Mouse (Mus musculus) heart, adult 2 months (tissue): ENCODE data around the gene Lrrc8d. TPM values are rescaled to one million over a fixed set of nuclear protein-coding genes. Genes with fewer than 3 reads are reported as not detected.

Experiments
- DNase-seq, 2 experiments: peaks; one replicate each; pipeline ENCODE4 v3.0.0; 2021
- H3K27ac ChIP-seq: fragments of 200-600 bp; 2 replicates; pipeline ENCODE4 v1.8.1; 2022
- H3K27me3 ChIP-seq: fragments of 200-500 bp; 2 replicates; pipeline ENCODE4 v1.6.1; 2012; ENCODE audit warnings: mild to moderate bottlenecking, low read length, inconsistent platforms, mixed read lengths; ENCODE audit not compliant: control insufficient read depth, insufficient read depth
- H3K36me3 ChIP-seq: fragments of 200-500 bp; 2 replicates; pipeline ENCODE4 v1.6.1; 2012; ENCODE audit warnings: low read length, inconsistent platforms; ENCODE audit not compliant: control insufficient read depth, insufficient read depth
- H3K4me1 ChIP-seq: fragments of 200-500 bp; 2 replicates; pipeline ENCODE4 v1.6.1; 2011; ENCODE audit warnings: low read length; ENCODE audit not compliant: control insufficient read depth, insufficient read depth
- H3K4me3 ChIP-seq: fragments of 200-600 bp; 2 replicates; pipeline ENCODE4 v1.8.1; 2022
- H3K79me2 ChIP-seq: fragments of 200-500 bp; replicated peaks from 2 replicates; pipeline ENCODE4 v1.6.1; 2012; ENCODE audit warnings: mild to moderate bottlenecking, inconsistent platforms, low read length, moderate library complexity, mixed read lengths; ENCODE audit not compliant: control insufficient read depth, insufficient read depth
- H3K9ac ChIP-seq: fragments of 200-500 bp; 2 replicates; pipeline ENCODE4 v1.6.1; 2012; ENCODE audit warnings: low read depth, mild to moderate bottlenecking, control low read depth, inconsistent platforms, low read length, mixed read lengths
- CTCF ChIP-seq: fragments of 200-600 bp; IDR thresholded peaks from 2 replicates; pipeline ENCODE4 v1.8.1; 2022; ENCODE audit warnings: antibody characterized with exemption, mild to moderate bottlenecking, moderate library complexity
- EP300 ChIP-seq: fragments of 200-500 bp; IDR thresholded peaks from 2 replicates; pipeline ENCODE4 v1.6.1; 2011; ENCODE audit warnings: low read depth, low read length, control low read depth; ENCODE audit not compliant: insufficient read depth
- POLR2A ChIP-seq: fragments of 200-500 bp; IDR thresholded peaks from 2 replicates; pipeline ENCODE4 v1.6.1; 2011; ENCODE audit warnings: mild to moderate bottlenecking, low read depth, low read length, control low read depth; ENCODE audit not compliant: insufficient read depth
- whole genome bisulfite sequencing: fragments of 180-500 bp; shearing (Covaris S2); methylation state at CpG from one replicate; pipeline ENCODE4 v1.1.7; 2018; 5-methylcytosine and 5-hydroxymethylcytosine counted together
- intact Hi-C: fragments of 180-260 bp; cut with DNase I; formaldehyde crosslinking; loops from one replicate; pipeline ENCODE4 v1.15.1; 2025
- polyA plus RNA-seq: library from polyadenylated mRNA; depleted of rRNA; stranded (reverse); fragments of >200 nt; gene quantifications from 2 replicates; pipeline ENCODE4 v1.2.3, GENCODE M21; 2012
- total RNA-seq, 2 experiments: library from RNA; stranded (reverse); gene quantifications; 2 replicates each; pipeline ENCODE4 v1.2.3; 2021

Lrrc8d gene
- total and polyA plus RNA-seq, 3 experiments, result 4.3 to 8.8 (median 8.0) TPM

DNA sequence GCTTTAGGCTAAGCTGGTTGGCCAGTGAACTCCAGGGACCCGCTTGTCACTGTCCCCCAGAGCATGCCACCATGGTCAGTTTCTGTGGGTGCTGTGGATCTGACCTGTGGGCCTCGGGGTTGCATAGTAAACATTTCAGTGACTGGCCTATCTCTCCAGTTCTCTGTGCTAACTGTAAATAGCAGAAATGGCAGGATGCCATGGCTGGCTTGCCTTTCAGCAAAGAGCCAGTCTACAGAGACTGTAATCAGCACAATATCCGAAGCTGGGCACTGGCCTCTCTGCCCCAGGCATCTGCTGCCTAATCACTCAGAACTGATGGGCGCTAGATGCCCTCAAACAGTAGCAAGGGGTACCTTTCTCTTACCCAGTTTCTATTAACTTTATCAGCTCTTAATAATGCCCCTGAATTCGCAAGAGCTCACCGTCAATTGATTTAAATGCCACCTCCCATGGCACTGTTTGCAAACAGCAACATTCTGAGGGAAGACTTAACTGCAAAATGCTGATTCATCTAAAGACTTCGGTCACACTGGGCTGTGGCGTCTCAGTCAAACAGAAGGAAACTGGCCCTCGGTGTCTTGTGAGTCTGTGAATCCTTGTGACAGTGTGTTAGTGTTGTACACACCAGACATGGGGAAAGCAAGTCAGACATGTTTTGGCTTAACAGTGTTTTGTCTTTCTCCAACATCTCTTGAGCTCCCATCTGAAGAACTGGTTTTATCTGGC is 117.6 kb downstream of the Lrrc8d start:
- no peak overlapping the region for H3K27ac ChIP-seq
- DNase-seq, result peak in 1 of 2 experiments; percentile 42
- H3K9ac ChIP-seq, result no peak overlapping the region
- H3K4me3 ChIP-seq, result no peak overlapping the region
- TF ChIP-seq POLR2A (no peak), EP300 (no peak), CTCF (no peak)
- 65% methylated on average over 9 of the region's 9 CpGs for WGBS
- H3K4me1 ChIP-seq, result no peaks in the 10 kb centered on the region; the same call in 1 of the 2 replicates
- H3K79me2 ChIP-seq, result no peaks in the 10 kb centered on the region
- H3K36me3 ChIP-seq, result no peaks in the 10 kb centered on the region
- H3K27me3 ChIP-seq, result no peaks in the 10 kb centered on the region
- intact Hi-C loops, result no loop called here

DNA sequence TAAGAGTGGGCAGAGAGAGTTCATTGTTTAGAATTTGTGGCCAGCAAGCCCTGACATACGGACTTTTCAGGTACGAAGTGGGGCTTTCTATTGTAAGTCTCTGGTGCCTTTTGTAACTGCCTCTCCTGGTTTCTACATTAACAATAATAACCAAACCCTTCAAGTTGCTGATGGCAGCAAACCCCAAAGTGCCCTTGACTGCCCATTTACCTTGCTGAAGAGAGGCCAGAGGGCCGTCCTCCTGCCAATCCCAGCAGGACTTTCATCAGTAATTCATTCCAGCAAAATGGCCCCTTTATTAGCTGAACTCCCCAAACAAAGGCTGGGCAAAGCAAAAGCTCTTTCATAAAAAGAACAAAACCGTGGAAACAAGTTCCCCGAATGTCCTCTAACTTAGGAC is 118.6 kb downstream of the Lrrc8d start:
- no peaks in the 10 kb centered on the region for H3K79me2 ChIP-seq
- no peaks in the 10 kb centered on the region for H3K27me3 ChIP-seq
- TF ChIP-seq CTCF (no peak), POLR2A (no peak), EP300 (no peak)
- no peak for DNase-seq
- 93% methylated on average over 5 of the region's 5 CpGs for WGBS
- intact Hi-C loops, result no loop called here
- no peak overlapping the region for H3K9ac ChIP-seq
- H3K27ac ChIP-seq, result no peak overlapping the region
- H3K4me1 ChIP-seq, result no peaks in the 10 kb centered on the region; the same call in 1 of the 2 replicates
- no peaks in the 10 kb centered on the region for H3K36me3 ChIP-seq
- H3K4me3 ChIP-seq, result no peak overlapping the region

DNA sequence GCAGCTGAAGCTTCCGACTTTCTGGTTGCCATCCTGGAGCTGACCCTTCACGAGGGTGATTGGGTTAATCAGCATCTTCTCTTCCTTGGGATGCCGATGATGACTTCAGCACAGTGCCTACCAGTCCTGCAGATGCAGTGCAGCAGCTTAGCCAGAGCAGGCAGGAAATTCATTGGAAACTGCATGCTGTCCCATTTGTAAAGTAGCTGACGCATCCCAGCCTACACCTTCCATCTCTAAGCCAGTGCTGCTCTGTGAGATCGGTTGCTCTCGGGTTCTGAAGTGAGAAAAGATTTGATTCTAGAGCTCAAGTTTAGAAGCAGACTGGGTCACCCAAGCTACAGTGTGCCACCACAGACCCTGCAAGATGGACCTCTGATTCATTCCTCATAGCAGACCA is 121.6 kb downstream of the Lrrc8d start:
- no peaks in the 10 kb centered on the region for H3K79me2 ChIP-seq
- 61% methylated on average over 6 of the region's 6 CpGs for WGBS
- H3K9ac ChIP-seq, result no peak overlapping the region
- no peak for DNase-seq
- H3K36me3 ChIP-seq, result no peaks in the 10 kb centered on the region
- H3K27me3 ChIP-seq, result no peaks in the 10 kb centered on the region
- no peak overlapping the region for H3K27ac ChIP-seq
- TF ChIP-seq CTCF (no peak), POLR2A (no peak), EP300 (no peak)
- intact Hi-C loops, result loop anchor here (5.0 kb wide), 1 partner anchor 46 kb away; no protein-coding TSS in a partner anchor
- H3K4me1 ChIP-seq, result peaks cover 2% of the 10 kb centered on the region
- H3K4me3 ChIP-seq, result no peak overlapping the region

DNA sequence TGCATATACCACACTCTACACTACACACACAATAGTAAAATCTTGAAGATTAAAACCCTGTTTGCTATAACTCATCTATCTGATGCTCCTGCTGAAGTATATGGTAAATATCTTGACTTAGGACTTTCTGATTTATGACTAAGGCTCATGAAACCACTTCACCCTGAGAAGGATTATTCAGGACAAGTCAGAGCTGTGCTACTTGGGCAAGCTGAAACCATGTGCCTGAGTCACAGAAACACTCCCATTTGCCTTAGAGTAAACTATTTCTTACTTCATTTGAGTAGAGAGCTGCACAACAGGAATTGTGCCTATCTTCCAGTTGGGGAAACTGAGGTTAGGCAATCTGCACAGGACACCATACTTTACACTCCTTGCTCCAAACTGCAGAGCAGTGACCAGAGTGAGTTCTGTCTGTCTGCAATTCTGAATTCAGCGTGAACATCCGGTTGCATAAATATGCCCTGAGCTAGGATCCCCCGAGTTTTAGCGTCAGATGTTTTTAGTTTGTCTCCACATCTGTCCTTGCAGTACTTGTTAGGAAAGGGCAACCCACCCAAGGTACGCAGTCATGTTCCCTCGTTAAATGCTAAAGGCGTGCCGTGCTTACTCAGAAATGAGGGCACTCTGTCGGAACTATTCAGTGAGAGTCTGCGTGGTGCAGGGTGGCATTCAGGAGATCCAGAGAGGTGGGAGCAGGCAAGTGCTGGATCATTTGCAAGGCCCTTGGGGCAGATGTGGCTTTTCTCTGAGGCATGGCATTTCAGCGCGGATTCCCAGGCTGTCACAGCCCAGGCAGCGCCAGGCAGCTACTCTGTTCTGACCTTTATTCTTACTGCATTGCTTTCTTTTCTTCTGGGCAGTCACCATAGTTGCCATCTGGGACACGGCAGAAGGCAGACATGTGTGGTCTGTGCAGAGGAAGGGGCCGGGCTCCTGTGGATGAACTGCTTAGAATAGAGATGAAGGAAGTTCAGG is 123.0 kb downstream of the Lrrc8d start:
- Histone ChIP-seq H3K36me3 (no peaks in the 10 kb centered on the region), H3K9ac (no peak overlapping the region), H3K27me3 (no peaks in the 10 kb centered on the region), H3K4me3 (no peak overlapping the region), H3K79me2 (no peaks in the 10 kb centered on the region), H3K27ac (no peak overlapping the region), H3K4me1 (peaks cover 2% of the 10 kb centered on the region)
- intact Hi-C loops, result loop anchor here (5.0 kb wide), 1 partner anchor 44 kb away; no protein-coding TSS in a partner anchor
- WGBS, result 74% methylated on average over 15 of the region's 15 CpGs
- no peak for DNase-seq
- TF ChIP-seq EP300 (no peak), POLR2A (no peak), CTCF (no peak)

DNA sequence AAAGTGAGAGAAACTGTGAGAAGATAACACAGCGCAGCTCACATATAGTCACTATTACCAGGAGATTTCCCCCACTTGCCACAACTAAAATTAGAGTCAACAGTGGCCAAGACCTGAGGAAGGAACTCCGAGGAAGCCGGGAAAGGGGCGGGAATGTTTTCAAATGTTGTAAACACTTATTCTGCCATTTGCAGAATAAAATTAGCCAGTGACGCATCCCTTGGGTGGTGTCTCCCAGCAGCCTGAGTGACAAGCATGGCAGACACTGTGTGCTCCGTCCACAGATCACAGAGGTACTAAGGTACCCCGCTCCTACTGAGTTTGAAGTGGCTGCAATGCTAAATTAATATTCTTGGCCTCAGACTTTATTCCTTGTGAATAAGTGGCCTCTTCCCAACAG is 124.5 kb downstream of the Lrrc8d start:
- peak in 1 of 2 experiments; percentile 45 for DNase-seq
- intact Hi-C loops, result loop anchor here (5.0 kb wide), 1 partner anchor 43 kb away; no protein-coding TSS in a partner anchor
- Histone ChIP-seq H3K27ac (peak overlapping the region; percentile 72), H3K79me2 (no peaks in the 10 kb centered on the region), H3K4me3 (no peak overlapping the region), H3K36me3 (no peaks in the 10 kb centered on the region), H3K27me3 (no peaks in the 10 kb centered on the region), H3K9ac (no peak overlapping the region), H3K4me1 (peaks cover 2% of the 10 kb centered on the region)
- TF ChIP-seq CTCF (no peak), POLR2A (0 out of 2 replicates have a peak, but pooled peaks have one; percentile 35)
- WGBS, result 22% methylated on average over 7 of the region's 7 CpGs

DNA sequence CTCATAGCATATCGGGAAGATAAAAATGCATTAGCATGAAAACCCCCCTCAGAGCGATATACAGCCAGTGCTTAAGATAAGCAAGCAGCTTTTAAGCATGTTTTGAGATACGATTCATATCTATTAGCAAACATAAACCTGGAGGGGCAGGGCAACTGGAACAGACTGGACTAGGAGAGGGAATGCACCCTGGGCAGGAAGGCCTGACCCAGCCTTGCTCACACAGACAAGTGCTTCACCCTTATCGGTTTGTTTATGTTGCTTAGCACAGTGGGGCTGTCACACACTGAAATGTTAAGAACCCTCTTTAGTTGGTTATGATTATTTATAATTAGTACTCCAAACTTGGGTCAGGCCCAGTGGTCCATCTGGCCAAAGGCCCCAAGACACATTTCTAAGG is 125.1 kb downstream of the Lrrc8d start:
- 46% methylated on average over 4 of the region's 4 CpGs for WGBS

More for the DNA sequence above, 125.1 kb downstream of the Lrrc8d start:
- Histone ChIP-seq H3K27me3 (no peaks in the 10 kb centered on the region), H3K4me1 (peaks cover 2% of the 10 kb centered on the region), H3K79me2 (no peaks in the 10 kb centered on the region), H3K4me3 (no peak overlapping the region), H3K36me3 (no peaks in the 10 kb centered on the region), H3K9ac (no peak overlapping the region), H3K27ac (peak overlapping the region; percentile 72)
- DNase-seq, result no peak
- no peak for TF ChIP-seq POLR2A
- TF ChIP-seq EP300, result no peak
- no peak for TF ChIP-seq CTCF
- intact Hi-C loops, result loop anchor here (5.0 kb wide), 1 partner anchor 42 kb away; no protein-coding TSS in a partner anchor
